Mouse (Mus musculus): ENCODE results near the gene Brd7.

Gene Brd7

GRCm38 (mm10) chr8:88307736-88308135 lies 54.3 kb downstream of the Brd7 start:
- DNase-seq, result no peak

- DNase-seq, result no peak
Measured at GRCm38 (mm10) chr8:88306511-88306910, 55.5 kb downstream of the Brd7 start.

GRCm38 (mm10) chr8:88305814-88306213 lies 56.2 kb downstream of the Brd7 start:
- DNase-seq, result peak; percentile 63

GRCm38 (mm10) chr8:88301589-88302437 lies 60.2 kb downstream of the Brd7 start:
- no peak for DNase-seq

DNA sequence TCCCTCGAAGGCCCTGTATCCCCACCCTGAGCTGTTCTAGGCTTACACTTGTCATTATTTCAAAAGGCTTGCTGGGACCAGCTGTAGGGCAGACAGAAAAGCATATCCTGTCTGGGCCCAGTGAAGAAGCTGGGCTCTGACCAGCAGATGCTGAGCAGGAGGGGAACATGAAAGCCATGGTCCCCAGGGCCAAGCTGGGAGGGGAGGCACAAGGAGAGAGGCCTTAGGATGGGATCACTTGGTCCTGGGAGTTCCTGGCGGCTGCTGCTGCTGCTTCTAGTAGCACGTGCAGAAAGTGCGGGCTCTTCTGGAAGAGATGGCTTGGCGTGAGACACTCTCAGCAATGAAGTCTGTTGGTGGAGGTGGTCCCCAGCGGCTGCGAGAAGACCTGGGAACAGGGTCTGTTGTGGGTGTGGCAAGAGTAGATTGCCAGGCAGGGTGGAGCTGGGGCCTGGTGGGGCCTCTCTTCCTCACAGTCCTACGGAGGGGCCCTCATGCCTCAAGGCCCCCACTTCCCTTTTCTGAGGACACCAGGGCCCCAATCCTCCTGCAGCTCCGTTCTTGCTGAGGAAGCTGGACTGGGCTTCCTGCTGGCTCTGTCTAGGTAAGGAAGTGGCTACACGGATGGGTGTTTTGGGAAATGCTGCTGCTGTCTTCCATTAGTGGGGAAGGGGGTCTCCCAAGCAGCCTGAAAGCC lies 61.9 kb downstream of the Brd7 start:
- DNase-seq, result no peak

GRCm38 (mm10) chr8:88298733-88299103 lies 63.3 kb downstream of the Brd7 start:
- no peak for DNase-seq

DNA sequence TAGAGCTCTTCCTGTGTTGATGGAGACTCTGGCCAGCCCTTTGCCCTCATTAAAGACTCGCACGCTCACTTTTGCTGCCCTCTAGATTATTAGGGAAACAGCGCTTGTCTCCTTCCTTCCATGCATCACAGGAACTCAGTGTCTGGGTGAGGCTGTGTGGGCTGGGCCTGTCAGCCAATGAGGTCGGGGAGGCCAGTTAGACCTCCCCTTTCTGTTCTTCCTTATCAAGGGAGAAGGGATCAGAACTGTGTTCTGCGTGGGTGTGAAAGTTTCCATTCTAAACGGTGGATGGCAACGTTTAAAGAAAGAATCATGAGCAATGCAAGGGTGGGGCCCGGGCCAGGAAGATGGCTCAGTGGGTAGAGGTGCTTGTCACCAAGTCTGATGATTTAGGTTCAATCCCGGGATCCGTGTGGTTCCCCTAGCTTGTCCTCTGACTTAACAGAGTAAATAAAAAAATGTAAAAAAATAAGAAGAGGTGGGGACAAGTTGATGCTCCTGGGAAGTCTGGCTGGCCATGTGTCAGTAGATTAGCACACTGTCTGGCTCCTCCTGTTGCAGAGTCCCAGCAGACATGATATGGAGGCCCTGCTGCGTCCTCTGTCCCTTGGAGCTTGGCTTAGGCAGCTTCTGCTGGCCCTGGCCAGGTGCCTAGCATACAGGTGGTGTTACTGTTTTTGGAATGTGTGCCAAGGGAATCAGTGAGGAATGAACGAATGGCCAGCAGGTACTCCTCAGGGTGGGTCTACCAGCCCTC lies 63.8 kb downstream of the Brd7 start:
- DNase-seq, result peak; percentile 27

GRCm38 (mm10) chr8:88294977-88295376 lies 67.0 kb downstream of the Brd7 start:
- no peak for DNase-seq

DNA sequence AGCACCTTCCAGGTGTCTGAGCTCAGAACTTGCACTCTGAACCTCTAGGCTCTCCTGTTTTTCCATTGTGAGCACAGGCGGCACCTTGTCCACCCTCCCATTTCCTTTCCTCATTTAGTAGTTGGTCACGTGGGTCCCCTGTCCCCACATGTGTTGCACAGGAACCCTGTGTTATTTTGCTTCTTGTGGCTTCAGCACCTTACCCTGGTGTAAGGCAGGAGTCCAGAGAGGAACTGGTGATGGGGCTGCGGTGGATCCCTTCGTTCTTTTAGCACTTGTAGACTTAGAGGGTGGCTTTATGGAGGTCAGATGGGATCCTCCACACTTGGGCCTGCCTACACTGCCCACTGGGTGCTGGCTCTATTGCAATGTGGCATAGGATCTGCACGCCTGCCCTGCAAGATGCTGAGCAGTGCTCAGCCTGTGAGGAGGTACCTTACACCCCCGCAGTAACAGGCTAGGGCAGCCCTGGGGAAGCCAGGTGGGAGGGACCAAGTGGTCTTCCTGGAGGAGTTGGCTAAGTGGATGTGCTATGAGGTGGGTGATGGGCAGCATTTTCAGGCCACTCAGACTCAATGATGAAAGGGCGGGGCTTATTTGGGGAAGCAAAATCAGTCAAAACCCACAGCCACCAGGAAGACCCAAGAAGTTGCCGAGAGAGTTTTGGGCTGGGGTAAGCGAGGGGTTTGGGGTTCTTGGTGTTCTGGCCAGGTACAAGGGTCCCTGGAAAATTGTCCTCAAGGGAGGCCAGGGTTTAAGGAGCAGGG lies 68.2 kb downstream of the Brd7 start:
- peak; percentile 58 for DNase-seq

DNA sequence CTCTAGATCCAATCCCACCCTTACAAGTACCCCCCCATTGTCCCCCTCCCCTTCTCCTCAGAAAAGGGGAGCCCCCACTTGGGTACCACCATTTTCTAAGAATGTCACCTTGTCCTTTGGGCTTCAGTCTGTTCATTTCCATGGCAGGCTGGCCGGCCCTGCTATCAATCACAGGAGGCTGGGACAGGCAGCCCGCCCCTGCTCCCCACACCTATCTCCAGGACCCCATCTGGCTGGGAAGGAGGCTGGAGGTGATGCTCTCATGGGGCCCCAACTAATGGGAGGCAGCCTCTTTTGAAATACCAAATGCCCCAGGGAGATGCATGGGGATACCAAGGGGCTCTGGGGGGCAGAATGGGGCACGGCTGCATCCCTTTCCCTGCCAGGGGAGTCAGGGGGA lies 69.1 kb downstream of the Brd7 start:
- DNase-seq, result no peak

DNA sequence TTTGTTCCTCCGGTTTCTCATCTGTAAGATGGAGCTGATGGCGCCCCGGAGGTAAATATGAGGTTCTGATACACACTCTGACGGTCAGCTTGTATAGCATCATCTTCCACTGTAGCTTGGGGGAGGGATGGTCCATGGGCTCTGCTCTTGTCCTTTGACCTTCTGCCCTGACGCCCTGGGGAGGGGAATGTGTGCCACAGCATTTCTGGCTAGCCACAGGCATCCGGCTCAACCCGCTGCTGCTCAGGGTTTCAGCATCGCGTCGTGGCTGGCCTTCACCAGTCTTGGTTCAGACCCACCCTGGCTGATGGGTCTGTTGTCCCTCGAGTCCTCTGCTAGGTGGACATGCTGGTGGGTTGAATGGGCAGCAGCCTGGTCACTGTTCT lies 70.7 kb downstream of the Brd7 start:
- no peak for DNase-seq

DNA sequence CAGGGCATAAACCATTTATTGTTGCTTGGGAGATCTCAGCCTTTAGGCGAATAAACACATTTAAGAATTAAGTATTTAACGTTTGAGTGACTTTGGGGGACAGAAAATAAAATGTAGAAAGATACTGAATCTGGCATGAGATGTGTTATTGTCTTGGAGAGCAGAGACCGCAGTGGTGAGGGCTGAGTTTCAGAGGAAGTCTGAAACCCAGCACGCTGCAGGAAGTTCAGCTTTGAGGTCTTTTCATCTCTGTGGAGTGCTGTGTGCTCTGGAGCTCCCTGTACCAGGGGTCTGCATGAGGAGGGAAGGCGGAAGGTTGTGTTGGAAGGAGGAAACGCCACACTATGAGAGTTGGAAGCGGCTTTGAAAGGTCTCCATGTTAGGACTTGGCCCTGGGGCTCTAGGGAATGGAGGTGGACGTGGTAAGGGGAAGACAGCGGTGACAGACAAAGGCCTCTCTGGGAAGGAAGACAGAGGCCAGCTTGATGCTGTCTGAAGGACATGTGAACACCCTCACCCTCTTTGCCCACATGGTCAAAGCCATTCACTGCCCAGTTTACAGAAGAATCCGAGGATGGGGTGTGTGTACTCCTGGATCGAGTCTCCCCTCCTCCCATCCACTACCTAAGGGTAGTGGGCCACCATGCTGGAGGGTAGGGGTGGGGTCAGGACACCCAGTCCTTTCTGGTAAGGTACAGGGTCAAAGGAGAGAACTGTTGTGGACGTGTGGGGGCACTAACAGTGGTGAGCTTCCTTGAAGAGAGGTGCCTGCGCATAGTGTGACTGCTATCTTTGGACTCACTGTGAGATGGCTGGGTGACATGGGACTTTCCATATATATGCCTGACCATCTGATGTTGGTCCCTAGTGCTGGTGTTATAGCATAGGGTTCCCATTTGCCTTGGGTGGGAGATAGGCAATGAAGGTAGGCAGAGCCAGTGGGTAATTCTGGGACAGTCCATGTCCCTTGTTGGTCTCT lies 71.4 kb downstream of the Brd7 start:
- DNase-seq, result peak; percentile 75

GRCm38 (mm10) chr8:88289901-88290300 lies 72.1 kb downstream of the Brd7 start:
- peak; percentile 81 for DNase-seq

DNA sequence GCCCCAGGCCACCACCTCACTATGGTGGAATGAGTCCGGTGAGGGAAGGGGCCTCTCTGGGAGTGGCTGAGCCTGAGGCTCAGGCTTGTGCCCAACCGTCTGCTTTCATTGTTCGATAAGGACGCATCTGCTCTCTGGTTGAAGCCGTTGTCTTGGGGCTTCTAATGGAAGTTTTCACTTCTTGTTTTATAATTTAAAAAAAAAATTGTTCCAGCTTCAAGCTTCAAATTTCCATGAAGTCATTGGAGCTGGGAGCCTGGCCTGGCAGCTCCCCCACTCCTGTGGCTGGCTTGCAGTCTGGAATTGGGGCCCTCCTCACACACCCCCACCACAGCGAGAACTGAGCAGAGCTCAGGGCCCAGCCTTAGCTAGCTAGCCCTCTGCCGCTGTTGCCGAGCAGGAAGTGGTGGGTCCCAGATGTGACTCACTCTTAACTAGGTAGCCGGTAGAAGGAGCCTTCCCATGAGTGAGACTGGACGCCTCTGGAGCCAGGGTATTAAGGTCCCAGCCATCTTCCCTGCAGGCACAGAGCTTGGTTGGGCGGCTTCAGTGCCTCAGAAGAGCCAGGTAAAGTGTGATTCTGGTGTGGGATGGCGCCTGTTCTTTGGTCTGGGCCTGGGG lies 73.3 kb downstream of the Brd7 start:
- peak; percentile 82 for DNase-seq

GRCm38 (mm10) chr8:88286421-88286960 lies 75.5 kb downstream of the Brd7 start:
- DNase-seq, result no peak

GRCm38 (mm10) chr8:88285469-88286356 lies 76.3 kb downstream of the Brd7 start:
- DNase-seq, result peak; percentile 43

DNA sequence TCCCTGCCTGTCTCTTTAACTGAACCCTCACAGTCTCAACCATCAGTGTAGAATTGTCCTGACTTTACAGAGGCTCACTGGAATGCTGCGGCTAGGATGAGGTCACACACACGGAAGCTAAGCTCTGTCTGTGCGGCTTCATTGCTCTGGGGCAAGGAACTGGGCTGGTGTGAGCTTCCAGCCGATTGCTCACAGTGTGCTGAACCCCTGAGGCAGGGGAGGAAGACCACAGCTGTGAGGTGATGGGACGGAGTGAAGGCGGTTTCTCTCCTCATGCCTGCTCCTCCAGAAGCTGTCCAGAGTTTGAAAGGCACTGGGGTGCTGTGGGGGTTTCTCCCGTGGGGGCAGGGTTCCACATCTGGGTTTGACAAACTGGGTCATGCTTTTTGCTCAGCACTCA lies 77.3 kb downstream of the Brd7 start:
- no peak for DNase-seq

GRCm38 (mm10) chr8:88283243-88284115 lies 78.5 kb downstream of the Brd7 start:
- no peak for DNase-seq

DNA sequence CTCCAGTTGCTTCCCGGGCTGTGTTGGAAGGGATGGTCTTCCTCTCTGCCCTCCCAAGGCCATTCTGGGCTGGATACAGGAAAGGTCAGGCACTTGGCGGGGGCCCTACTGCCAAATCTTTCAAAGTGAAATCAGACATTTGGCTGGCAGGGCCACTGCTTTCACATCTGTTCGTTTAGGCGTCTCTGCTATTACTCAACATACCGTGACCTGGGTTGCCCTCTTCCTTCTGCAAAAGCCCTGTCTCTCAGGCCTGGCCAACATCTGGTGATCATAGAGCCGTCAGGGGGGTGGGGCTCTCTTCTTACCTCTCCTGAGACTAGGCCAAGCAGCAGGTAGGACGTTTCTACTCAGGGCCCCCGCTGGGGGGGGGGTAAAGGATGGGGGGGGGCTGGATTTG lies 79.3 kb downstream of the Brd7 start:
- no peak for DNase-seq

All from thymus, postnatal 25 days (tissue).